Mouse (Mus musculus): ENCODE results near the gene Zfp281. TPM values are rescaled to one million over a fixed set of nuclear protein-coding genes. Genes with fewer than 3 reads are reported as not detected.

Zfp281 gene
- total RNA-seq (2014; fragmentation: Nextera tagmentation) (18.6 and 20.3 TPM in 2 replicates), total RNA-seq (2017) (25.2 and 29.7 TPM in 2 replicates)

DNA sequence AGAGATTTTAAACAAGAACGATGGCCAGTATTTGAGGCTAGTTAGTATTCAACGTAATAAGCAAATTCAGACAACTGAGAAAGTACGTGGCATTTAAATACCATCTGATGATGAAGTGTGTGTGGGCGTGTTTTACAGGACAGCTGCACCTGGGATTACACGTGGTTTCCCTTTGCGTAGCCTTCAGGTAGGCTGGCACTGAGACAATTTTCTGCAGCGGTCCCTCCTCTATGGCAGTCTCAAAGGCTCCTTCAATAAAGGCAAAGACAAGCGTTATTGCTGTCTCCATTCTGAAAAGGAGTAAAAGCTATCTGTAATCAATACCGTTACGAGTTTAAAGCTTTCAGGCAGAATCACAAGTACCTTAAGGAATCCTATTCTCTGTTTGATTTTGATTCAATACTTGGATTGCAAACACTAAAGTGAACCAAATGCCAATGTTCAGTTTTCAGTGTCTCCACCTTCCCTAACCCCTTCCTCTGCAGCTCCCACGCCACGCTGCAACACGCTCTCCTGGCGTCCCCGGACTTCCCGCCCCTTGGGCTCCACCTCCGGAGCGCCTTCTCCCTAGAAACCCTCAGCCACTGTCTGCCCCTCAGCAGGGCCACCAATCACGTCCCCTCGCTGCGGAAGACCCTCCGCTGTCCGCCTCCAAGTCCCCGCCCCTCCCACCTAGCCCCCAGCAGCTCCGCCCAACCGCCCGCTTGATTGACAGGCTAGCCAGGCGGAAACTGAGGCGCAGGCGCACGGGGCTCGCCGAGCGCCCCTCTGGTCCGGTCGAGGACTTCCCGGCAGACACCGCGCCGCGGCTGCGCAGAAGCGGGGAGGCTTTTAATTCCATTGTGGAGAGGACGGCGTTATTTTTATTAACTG lies at the start of gene Zfp281:
TSS of gene Zfp281 (plus strand) at position 756 of the 873 bp plus-strand sequence.
- peak; percentile 88 for ATAC-seq (replicated peaks; ENCODE audit: low FRiP score, low TSS enrichment, poor library complexity, severe bottlenecking)

GRCm38 (mm10) chr1:136577890-136578663 lies 46.6 kb upstream of the Zfp281 start:
- ATAC-seq (replicated peaks; ENCODE audit: low FRiP score, low TSS enrichment, poor library complexity, severe bottlenecking): no peak

GRCm38 (mm10) chr1:136579360-136579759 lies 45.3 kb upstream of the Zfp281 start:
- peak; percentile 56; the same call in 1 of the 2 replicates for ATAC-seq (replicated peaks; ENCODE audit: low FRiP score, low TSS enrichment, poor library complexity, severe bottlenecking)

DNA sequence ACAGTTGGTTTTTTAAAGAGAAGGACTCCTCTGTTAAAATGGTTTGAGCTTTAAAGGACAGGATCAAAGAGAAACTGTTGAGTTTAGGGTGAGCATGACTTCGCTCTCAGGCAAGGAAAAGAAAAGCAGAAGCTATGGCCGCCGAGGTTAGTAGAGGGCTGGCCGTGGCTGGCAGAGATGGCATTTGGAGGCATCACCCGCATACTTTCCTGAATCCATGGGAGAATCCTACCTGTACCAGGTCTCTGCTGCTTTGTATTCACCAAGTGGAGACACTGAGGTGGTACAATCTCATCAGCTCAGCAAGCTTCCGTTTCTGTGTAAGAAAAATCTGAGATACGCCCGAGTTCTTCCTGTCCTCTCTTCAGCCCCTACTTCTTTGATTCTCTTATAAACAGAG lies 44.4 kb upstream of the Zfp281 start:
- ATAC-seq (replicated peaks; ENCODE audit: low FRiP score, low TSS enrichment, poor library complexity, severe bottlenecking): 0 out of 2 replicates have a peak, but pooled peaks have one; percentile 32

DNA sequence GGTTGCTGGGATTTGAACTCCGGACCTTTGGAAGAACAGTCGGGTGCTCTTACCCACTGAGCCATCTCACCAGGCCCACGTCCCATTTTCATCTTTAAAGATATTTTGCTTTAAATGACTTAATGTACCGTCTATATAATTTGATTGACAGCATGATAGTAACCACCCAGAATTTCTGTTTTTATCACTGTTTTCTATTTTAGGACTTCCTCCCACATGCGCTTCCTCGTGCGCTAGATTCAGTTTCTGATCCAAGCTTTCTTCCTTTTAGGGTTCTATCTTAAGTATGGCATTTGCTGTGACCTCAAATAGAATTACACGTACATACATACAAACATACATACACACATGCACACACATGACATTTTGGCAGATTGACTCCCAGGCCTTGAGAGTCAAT lies 42.9 kb upstream of the Zfp281 start:
- ATAC-seq (replicated peaks; ENCODE audit: low FRiP score, low TSS enrichment, poor library complexity, severe bottlenecking): no peak

DNA sequence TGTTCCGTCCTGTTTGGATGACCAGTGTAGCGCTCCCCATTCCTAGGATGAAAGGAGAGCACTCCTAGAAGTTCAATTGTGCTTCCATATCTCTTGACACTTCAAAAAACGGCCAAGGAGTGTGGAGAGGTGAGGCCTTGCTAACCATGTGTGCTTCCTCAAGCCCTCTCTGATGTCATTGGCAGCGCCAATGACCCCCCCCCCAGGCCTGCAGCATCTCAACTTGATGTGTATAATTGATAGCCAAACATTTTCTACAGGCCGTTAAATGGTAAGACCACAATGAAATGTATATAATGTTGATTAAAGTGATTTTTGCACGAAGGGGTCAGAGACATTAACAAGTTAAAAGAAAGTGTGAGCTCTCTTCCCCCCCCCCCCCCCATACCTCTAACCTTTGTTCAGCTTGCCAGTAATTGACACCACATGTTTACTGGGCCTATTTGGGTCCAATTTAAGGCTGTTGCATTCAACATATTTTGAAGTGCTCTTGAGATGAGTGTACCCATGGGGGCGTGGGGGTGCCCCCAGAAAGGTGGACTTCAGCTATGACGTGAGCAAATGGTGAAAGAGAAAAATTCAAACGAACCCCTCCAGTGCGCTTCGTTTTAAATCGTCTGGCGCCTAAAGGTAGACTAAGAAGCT lies 36.8 kb upstream of the Zfp281 start:
- ATAC-seq (replicated peaks; ENCODE audit: low FRiP score, low TSS enrichment, poor library complexity, severe bottlenecking): no peak

DNA sequence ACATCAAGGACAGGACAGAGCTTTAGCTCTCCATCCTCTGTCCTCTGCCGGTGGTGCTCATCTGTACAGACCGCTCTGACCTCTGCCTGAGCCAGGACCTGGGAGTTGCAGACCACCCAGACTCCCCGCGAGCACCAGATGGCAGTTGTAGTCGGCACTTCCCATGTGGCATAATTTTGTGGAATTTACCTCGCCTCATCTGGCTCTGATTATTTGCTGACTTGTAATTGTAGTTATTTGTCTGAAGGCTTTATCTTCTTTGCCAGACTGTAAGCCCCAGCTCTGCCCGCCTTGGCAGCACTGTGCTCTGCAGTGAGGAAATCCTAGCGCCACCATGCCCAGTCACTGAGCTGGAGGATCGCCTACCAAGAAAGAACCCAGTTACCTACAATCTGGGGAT lies 35.8 kb upstream of the Zfp281 start:
- peak; percentile 59 for ATAC-seq (replicated peaks; ENCODE audit: low FRiP score, low TSS enrichment, poor library complexity, severe bottlenecking)

DNA sequence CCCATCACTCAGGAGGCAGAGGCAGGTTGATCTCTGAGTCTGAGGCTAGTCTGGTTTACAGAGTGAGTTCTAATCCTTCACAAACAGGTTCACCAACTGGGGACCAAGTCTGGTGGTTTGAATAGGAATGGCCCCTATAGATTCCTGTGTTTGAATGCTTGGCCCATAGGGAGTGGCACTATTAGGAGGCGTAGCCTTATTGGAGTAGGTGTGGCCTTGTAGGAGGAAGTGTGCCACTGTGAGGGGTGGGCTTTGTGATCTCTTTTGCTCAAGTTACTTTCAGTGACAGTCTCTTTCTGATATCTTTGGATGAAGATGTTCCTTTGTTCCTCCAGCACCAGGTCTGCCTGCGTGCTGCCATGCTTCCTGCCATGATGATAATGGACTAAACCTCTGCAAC lies 32.0 kb upstream of the Zfp281 start:
- ATAC-seq (replicated peaks; ENCODE audit: low FRiP score, low TSS enrichment, poor library complexity, severe bottlenecking): no peak

DNA sequence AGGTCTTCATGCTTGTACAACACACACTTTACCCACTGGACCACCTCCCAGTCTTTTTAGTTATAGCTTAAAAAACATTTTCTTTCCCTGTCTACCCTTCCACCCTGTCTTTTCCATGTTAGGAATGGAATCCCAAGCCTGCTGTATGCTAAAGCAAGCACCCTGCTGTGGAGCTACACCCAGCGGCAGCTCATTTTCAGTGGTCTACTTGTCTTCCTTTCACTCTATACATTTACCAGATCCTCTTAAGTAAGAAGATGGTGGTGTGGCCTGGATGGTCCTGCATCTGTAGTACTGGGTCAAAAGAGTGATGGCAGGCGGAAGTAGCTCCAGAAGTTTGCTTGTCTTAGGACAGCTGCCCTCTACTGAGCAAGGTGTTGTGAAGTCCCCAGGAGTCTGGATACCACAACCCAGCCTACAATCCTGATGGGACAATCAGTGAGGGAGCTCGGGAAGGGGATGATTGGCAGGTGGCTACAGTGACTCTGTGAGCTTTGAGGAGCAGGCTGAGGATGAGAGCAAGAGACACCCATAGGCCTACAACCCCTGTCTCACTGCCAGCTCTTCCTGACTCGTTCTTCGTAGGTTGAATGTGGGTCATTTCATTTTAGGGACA lies 30.4 kb upstream of the Zfp281 start:
- no peak for ATAC-seq (replicated peaks; ENCODE audit: low FRiP score, low TSS enrichment, poor library complexity, severe bottlenecking)

GRCm38 (mm10) chr1:136596821-136597220 lies 27.9 kb upstream of the Zfp281 start:
- no peak for ATAC-seq (replicated peaks; ENCODE audit: low FRiP score, low TSS enrichment, poor library complexity, severe bottlenecking)

- ATAC-seq (replicated peaks; ENCODE audit: low FRiP score, low TSS enrichment, poor library complexity, severe bottlenecking): no peak
Observed at GRCm38 (mm10) chr1:136598286-136598685, 26.4 kb upstream of the Zfp281 start.

DNA sequence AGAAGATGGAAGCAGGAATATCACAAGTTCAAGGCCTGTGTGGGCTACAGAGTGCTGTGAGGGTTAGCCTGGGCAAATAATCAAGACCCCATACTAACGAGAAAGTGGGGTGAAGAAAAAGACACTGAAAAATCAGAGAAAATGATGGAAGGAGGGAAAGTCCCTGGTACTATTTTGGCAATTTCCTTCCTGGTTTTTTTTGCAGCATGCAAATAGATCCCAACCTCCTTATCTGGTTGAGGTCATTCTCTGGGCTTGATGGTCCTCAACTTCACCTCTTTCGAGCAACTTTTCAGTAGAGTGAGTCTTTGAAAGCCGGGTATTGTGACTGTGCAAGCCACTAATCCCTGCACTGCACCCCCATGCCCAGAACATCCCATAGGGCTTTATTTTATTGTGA lies 24.6 kb upstream of the Zfp281 start:
- ATAC-seq (replicated peaks; ENCODE audit: low FRiP score, low TSS enrichment, poor library complexity, severe bottlenecking): no peak

GRCm38 (mm10) chr1:136600647-136601345 lies 23.9 kb upstream of the Zfp281 start:
- no peak for ATAC-seq (replicated peaks; ENCODE audit: low FRiP score, low TSS enrichment, poor library complexity, severe bottlenecking)

GRCm38 (mm10) chr1:136601346-136601888 lies 23.3 kb upstream of the Zfp281 start:
- ATAC-seq (replicated peaks; ENCODE audit: low FRiP score, low TSS enrichment, poor library complexity, severe bottlenecking): no peak

GRCm38 (mm10) chr1:136602303-136602702 lies 22.4 kb upstream of the Zfp281 start:
- ATAC-seq (replicated peaks; ENCODE audit: low FRiP score, low TSS enrichment, poor library complexity, severe bottlenecking): no peak

GRCm38 (mm10) chr1:136604190-136604589 lies 20.5 kb upstream of the Zfp281 start:
- ATAC-seq (replicated peaks; ENCODE audit: low FRiP score, low TSS enrichment, poor library complexity, severe bottlenecking): no peak

GRCm38 (mm10) chr1:136605790-136606189 lies 18.9 kb upstream of the Zfp281 start:
- ATAC-seq (replicated peaks; ENCODE audit: low FRiP score, low TSS enrichment, poor library complexity, severe bottlenecking): no peak

- no peak for ATAC-seq (replicated peaks; ENCODE audit: low FRiP score, low TSS enrichment, poor library complexity, severe bottlenecking)
Observed at GRCm38 (mm10) chr1:136606278-136606677, 18.4 kb upstream of the Zfp281 start.
